Mouse (Mus musculus): Measurements from ENCODE around the gene Dmd. TPM values are rescaled to one million over a fixed set of nuclear protein-coding genes. Genes with fewer than 3 reads are reported as not detected.

Dmd gene
- polyA plus RNA-seq, 1 experiment: 3.1 TPM

DNA sequence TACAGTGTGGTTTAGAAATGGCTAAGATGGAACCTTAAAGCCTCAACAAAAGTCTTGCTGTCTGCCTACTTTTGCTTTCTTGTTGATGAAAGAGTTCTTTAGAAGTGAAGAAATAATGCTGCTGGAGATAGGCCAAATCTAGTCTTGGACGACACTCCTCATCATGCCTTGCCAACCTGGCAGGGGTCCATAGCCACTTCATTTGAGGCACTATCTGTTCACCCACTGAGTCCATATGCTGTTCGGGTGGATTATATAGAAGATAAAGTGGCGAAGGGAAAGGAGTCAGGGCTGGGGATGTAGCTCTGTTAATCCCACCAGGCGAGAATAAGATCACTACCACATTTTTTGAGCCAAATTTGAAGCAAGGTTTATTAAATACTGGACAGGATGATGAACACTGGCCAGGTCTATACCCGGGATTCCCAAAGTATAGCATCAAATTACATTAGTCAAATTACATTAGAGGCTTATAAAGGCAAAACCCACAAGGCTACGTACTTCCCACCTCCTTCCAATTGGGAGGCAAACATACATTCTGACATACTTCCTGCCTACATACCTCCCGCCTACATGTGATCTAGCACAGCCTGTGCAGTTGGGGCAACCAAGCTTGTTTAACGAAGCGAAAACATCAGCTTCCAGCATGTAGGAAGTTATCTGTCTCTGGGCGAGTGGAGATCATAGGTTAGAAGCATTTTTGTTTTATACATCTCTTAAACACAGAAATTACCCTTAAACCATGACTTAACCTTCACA, 1984.2 kb downstream of the Dmd start:
- Histone ChIP-seq H3K4me1 (ENCODE audit: control insufficient read depth, insufficient read depth, insufficient read length, low read length) (no peaks in the 10 kb centered on the region), H3K27me3 (ENCODE audit: control insufficient read depth, insufficient read depth, low read length) (no peaks in the 10 kb centered on the region), H3K36me3 (ENCODE audit: control insufficient read depth, insufficient read depth, low read length) (no peaks in the 10 kb centered on the region), H3K27ac (ENCODE audit: insufficient read depth, low read depth, low read length) (no peak overlapping the region), H3K4me3 (ENCODE audit: low read depth, low read length) (no peak overlapping the region)
- no peak for TF ChIP-seq CTCF (IDR thresholded peaks at IDR 0.05; ENCODE audit: extremely low read depth, insufficient read length, insufficient replicate concordance, low read depth, low read length)
- no peak for TF ChIP-seq POLR2A (IDR thresholded peaks at IDR 0.05; ENCODE audit: low read depth, low read length)
- WGBS: 74% methylated on average over 10 of the region's 10 CpGs

DNA sequence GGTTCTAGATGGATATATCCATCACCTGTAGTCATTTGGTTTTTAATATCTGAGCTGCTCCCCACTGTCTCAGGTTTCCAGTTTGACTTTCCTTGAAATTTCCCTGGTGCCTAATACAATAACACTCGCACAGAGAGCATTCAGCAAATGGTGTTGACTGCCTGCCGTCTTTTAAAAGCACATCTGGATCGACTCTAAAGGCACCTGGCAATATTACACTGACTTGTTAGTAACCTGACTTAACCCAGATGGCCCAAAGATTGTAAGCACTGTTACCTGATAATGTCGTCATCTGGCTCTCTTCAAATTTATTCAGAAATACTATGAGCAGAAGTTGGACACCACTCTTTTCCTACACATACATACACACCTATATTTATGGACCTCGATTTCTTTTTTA, 2011.9 kb downstream of the Dmd start:
- 27% methylated on average over 5 of the region's 5 CpGs for WGBS
- no peaks in the 10 kb centered on the region for H3K27me3 ChIP-seq (ENCODE audit: control insufficient read depth, insufficient read depth, low read length)
- TF ChIP-seq CTCF (IDR thresholded peaks at IDR 0.05; ENCODE audit: extremely low read depth, insufficient read length, insufficient replicate concordance, low read depth, low read length) (no peak), POLR2A (IDR thresholded peaks at IDR 0.05; ENCODE audit: low read depth, low read length) (no peak)
- H3K4me1 ChIP-seq (ENCODE audit: control insufficient read depth, insufficient read depth, insufficient read length, low read length): no peaks in the 10 kb centered on the region
- H3K4me3 ChIP-seq (ENCODE audit: low read depth, low read length): no peak overlapping the region
- H3K27ac ChIP-seq (ENCODE audit: insufficient read depth, low read depth, low read length): no peak overlapping the region
- H3K36me3 ChIP-seq (ENCODE audit: control insufficient read depth, insufficient read depth, low read length): no peaks in the 10 kb centered on the region

GRCm38 (mm10) chrX:84960972-84961371, 2012.3 kb downstream of the Dmd start:
- H3K36me3 ChIP-seq (ENCODE audit: control insufficient read depth, insufficient read depth, low read length): no peaks in the 10 kb centered on the region
- H3K4me3 ChIP-seq (ENCODE audit: low read depth, low read length): no peak overlapping the region
- no peaks in the 10 kb centered on the region for H3K4me1 ChIP-seq (ENCODE audit: control insufficient read depth, insufficient read depth, insufficient read length, low read length)
- TF ChIP-seq CTCF (IDR thresholded peaks at IDR 0.05; ENCODE audit: extremely low read depth, insufficient read length, insufficient replicate concordance, low read depth, low read length) (no peak), POLR2A (IDR thresholded peaks at IDR 0.05; ENCODE audit: low read depth, low read length) (no peak)
- H3K27ac ChIP-seq (ENCODE audit: insufficient read depth, low read depth, low read length): no peak overlapping the region
- 32% methylated on average over 6 of the region's 6 CpGs for WGBS
- H3K27me3 ChIP-seq (ENCODE audit: control insufficient read depth, insufficient read depth, low read length): no peaks in the 10 kb centered on the region

DNA sequence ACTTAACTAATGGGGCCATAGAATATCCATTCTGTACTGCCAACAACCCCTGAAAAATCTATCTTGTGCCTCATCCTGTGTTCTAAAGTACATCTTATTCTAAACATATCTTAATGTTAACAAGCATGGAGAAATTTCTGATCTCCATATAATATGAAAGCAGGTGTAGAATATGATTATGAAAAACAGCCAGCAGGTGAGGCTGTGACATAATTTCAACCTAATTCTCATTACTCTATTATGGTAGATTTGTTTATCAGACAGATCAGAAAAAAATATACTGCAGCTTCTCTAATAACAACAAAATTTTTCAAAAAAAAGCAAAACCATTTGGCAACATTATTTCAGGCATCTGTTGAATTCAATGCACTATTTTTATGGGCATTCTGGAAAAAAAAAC, 2059.6 kb downstream of the Dmd start:
- Histone ChIP-seq H3K27ac (ENCODE audit: insufficient read depth, low read depth, low read length) (no peak overlapping the region), H3K4me1 (ENCODE audit: control insufficient read depth, insufficient read depth, insufficient read length, low read length) (no peaks in the 10 kb centered on the region), H3K4me3 (ENCODE audit: low read depth, low read length) (no peak overlapping the region), H3K36me3 (ENCODE audit: control insufficient read depth, insufficient read depth, low read length) (no peaks in the 10 kb centered on the region), H3K27me3 (ENCODE audit: control insufficient read depth, insufficient read depth, low read length) (no peaks in the 10 kb centered on the region)
- no peak for TF ChIP-seq POLR2A (IDR thresholded peaks at IDR 0.05; ENCODE audit: low read depth, low read length)
- TF ChIP-seq CTCF (IDR thresholded peaks at IDR 0.05; ENCODE audit: extremely low read depth, insufficient read length, insufficient replicate concordance, low read depth, low read length): no peak

- no peaks in the 10 kb centered on the region for H3K36me3 ChIP-seq (ENCODE audit: control insufficient read depth, insufficient read depth, low read length)
- no peak overlapping the region for H3K27ac ChIP-seq (ENCODE audit: insufficient read depth, low read depth, low read length)
- 74% methylated on average over 8 of the region's 8 CpGs for WGBS
- no peaks in the 10 kb centered on the region for H3K27me3 ChIP-seq (ENCODE audit: control insufficient read depth, insufficient read depth, low read length)
- TF ChIP-seq CTCF (IDR thresholded peaks at IDR 0.05; ENCODE audit: extremely low read depth, insufficient read length, insufficient replicate concordance, low read depth, low read length) (no peak), POLR2A (IDR thresholded peaks at IDR 0.05; ENCODE audit: low read depth, low read length) (no peak)
- no peaks in the 10 kb centered on the region for H3K4me1 ChIP-seq (ENCODE audit: control insufficient read depth, insufficient read depth, insufficient read length, low read length)
- H3K4me3 ChIP-seq (ENCODE audit: low read depth, low read length): no peak overlapping the region
Measured at GRCm38 (mm10) chrX:85041466-85042058, 2092.9 kb downstream of the Dmd start.

- H3K27me3 ChIP-seq (ENCODE audit: control insufficient read depth, insufficient read depth, low read length): no peaks in the 10 kb centered on the region
- no peaks in the 10 kb centered on the region for H3K4me1 ChIP-seq (ENCODE audit: control insufficient read depth, insufficient read depth, insufficient read length, low read length)
- H3K4me3 ChIP-seq (ENCODE audit: low read depth, low read length): no peak overlapping the region
- 85% methylated on average over 9 of the region's 9 CpGs for WGBS
- TF ChIP-seq CTCF (IDR thresholded peaks at IDR 0.05; ENCODE audit: extremely low read depth, insufficient read length, insufficient replicate concordance, low read depth, low read length): no peak
- no peak for TF ChIP-seq POLR2A (IDR thresholded peaks at IDR 0.05; ENCODE audit: low read depth, low read length)
- H3K36me3 ChIP-seq (ENCODE audit: control insufficient read depth, insufficient read depth, low read length): no peaks in the 10 kb centered on the region
- H3K27ac ChIP-seq (ENCODE audit: insufficient read depth, low read depth, low read length): no peak overlapping the region
Measured at GRCm38 (mm10) chrX:85046631-85047030, 2098.0 kb downstream of the Dmd start.
